Comparison of ENCODE assay signal across 22 mouse cellular contexts in genomic region chr4:25416330-25416729, GRCm38 (mm10).
DNase-seq lines count a peak whose midpoint lies in the region; ATAC-seq and TF ChIP-seq lines count a peak whose summit lies in the region.
"Had no signal": no experiment of that assay in that cellular context is flagged by ENCODE, and none has a peak within 500 bp of the region (broad histone marks: within the 10 kb centered on the region; RNA-seq: fewer than 3 reads in every experiment).

No protein-coding gene starts in this region.

- no peaks in the 10 kb centered on the region for H3K79me2 ChIP-seq in liver, adult 2 months (ENCODE audit: control insufficient read depth, insufficient read depth, low read length)

- no peak overlapping the region for H3K9ac ChIP-seq in liver, adult 2 months (ENCODE audit: low read depth, low read length)
- H3K9ac ChIP-seq in liver, embryonic 12.5 days, result no peak overlapping the region
- no peak overlapping the region for H3K9ac ChIP-seq in liver, embryonic 15.5 days
- no peak overlapping the region for H3K9ac ChIP-seq in liver, embryonic 11.5 days (ENCODE audit: low read depth, low read length)
- H3K9ac ChIP-seq in liver, embryonic 16.5 days (ENCODE audit: low read depth, low read length), result no peak overlapping the region
- H3K9ac ChIP-seq in liver, postnatal 0 days (replicated peaks), result no peak overlapping the region

- H3K4me3 ChIP-seq in liver, adult 2 months (ENCODE audit: insufficient read depth, low read depth, low read length), result no peak overlapping the region
- H3K4me3 ChIP-seq in liver, embryonic 12.5 days, result no peak overlapping the region
- no peak overlapping the region for H3K4me3 ChIP-seq in liver, embryonic 15.5 days (replicated peaks)
- no peak overlapping the region for H3K4me3 ChIP-seq in liver, embryonic 11.5 days (ENCODE audit: low read depth, low read length)
- H3K4me3 ChIP-seq in liver, embryonic 16.5 days (ENCODE audit: low read depth, low read length), result no peak overlapping the region
- H3K4me3 ChIP-seq in liver, postnatal 0 days (ENCODE audit: low read depth, low read length), result no peak overlapping the region

- H3K27ac ChIP-seq in liver, adult 2 months (replicated peaks; ENCODE audit: insufficient read depth, low read depth, low read length), result no peak overlapping the region
- no peak overlapping the region for H3K27ac ChIP-seq in liver, embryonic 12.5 days
- H3K27ac ChIP-seq in liver, embryonic 15.5 days (replicated peaks), result no peak overlapping the region
- H3K27ac ChIP-seq in liver, embryonic 11.5 days (ENCODE audit: low read depth, low read length), result no peak overlapping the region
- H3K27ac ChIP-seq in liver, embryonic 16.5 days (ENCODE audit: low read length), result no peak overlapping the region
- no peak overlapping the region for H3K27ac ChIP-seq in liver, postnatal 0 days (ENCODE audit: low read depth)

- TF ChIP-seq CTCF in liver, adult 2 months (IDR thresholded peaks at IDR 0.05; ENCODE audit: low read depth, low read length), result no peak
- TF ChIP-seq CTCF in liver, postnatal 0 days (IDR thresholded peaks at IDR 0.05; ENCODE audit: low read depth), result no peak

- WGBS in liver, adult 2 months, result 27% methylated on average over 2 of the region's 2 CpGs
- 66% methylated on average over 2 of the region's 2 CpGs for WGBS in liver, embryonic 12.5 days (ENCODE audit: insufficient replicate concordance)
- WGBS in liver, embryonic 15.5 days (ENCODE audit: insufficient replicate concordance), result 59% methylated on average over 2 of the region's 2 CpGs
- WGBS in liver, embryonic 11.5 days, result 70% methylated on average over 2 of the region's 2 CpGs
- WGBS in liver, embryonic 16.5 days (ENCODE audit: insufficient replicate concordance), result 52% methylated on average over 2 of the region's 2 CpGs
- WGBS in liver, postnatal 0 days (ENCODE audit: insufficient replicate concordance), result 56% methylated on average over 2 of the region's 2 CpGs

- DNase-seq in liver, adult 2 months (ENCODE audit: extremely low read depth, low read depth, low spot score), result peak; percentile 87
- DNase-seq in liver, embryonic 11.5 days (ENCODE audit: low spot score), result no peak
- no peak for DNase-seq in liver
- DNase-seq in liver, postnatal 0 days, result no peak
- no peak for DNase-seq in spleen, postnatal 10 days (ENCODE audit: low spot score in 2 of 2)
- DNase-seq: adrenal gland, adult 2 months; adrenal gland, adult 8-10 months; adrenal gland, postnatal 10 days; adrenal gland, postnatal 14 days; adrenal gland, postnatal 25 days; adrenal gland, postnatal 36 days; B cell, adult 2 months; cerebellum, adult 11 months; cerebellum, adult 11-12 months had no signal

- no peaks in the 10 kb centered on the region for H3K27me3 ChIP-seq in liver, adult 2 months (ENCODE audit: control insufficient read depth, insufficient read depth, low read length)
- no peaks in the 10 kb centered on the region for H3K27me3 ChIP-seq in liver, embryonic 12.5 days (replicated peaks)
- H3K27me3 ChIP-seq in liver, embryonic 15.5 days, result no peaks in the 10 kb centered on the region
- H3K27me3 ChIP-seq in liver, embryonic 11.5 days (replicated peaks; ENCODE audit: control insufficient read depth, insufficient read depth, low read length), result no peaks in the 10 kb centered on the region
- no peaks in the 10 kb centered on the region for H3K27me3 ChIP-seq in liver, embryonic 16.5 days (ENCODE audit: control insufficient read depth, insufficient read depth, low read depth, low read length)
- H3K27me3 ChIP-seq in liver, postnatal 0 days (ENCODE audit: insufficient read depth, low read length), result no peaks in the 10 kb centered on the region
- H3K27me3 ChIP-seq: CH12.LX, Patski had no signal

- H3K36me3 ChIP-seq in liver, adult 2 months (ENCODE audit: control insufficient read depth, insufficient read depth, low read length), result no peaks in the 10 kb centered on the region
- no peaks in the 10 kb centered on the region for H3K36me3 ChIP-seq in liver, embryonic 12.5 days
- no peaks in the 10 kb centered on the region for H3K36me3 ChIP-seq in liver, embryonic 15.5 days (replicated peaks)
- no peaks in the 10 kb centered on the region for H3K36me3 ChIP-seq in liver, embryonic 11.5 days (ENCODE audit: control insufficient read depth, insufficient read depth, low read length)
- no peaks in the 10 kb centered on the region for H3K36me3 ChIP-seq in liver, embryonic 16.5 days (ENCODE audit: control insufficient read depth, insufficient read depth)
- H3K36me3 ChIP-seq in liver, postnatal 0 days (replicated peaks; ENCODE audit: insufficient read depth, low read length), result no peaks in the 10 kb centered on the region
- H3K36me3 ChIP-seq: G1E had no signal

- no peak for ATAC-seq in liver, embryonic 12.5 days
- 0 out of 2 replicates have a peak, but pooled peaks have one; percentile 44 for ATAC-seq in liver, embryonic 15.5 days (ENCODE audit: insufficient read depth)
- no peak for ATAC-seq in liver, embryonic 11.5 days (replicated peaks; ENCODE audit: low FRiP score)
- ATAC-seq in liver, embryonic 16.5 days (ENCODE audit: low read depth), result peak; percentile 77
- ATAC-seq in liver, postnatal 0 days, result peak; percentile 73
- ATAC-seq: activated CD4-positive, CD25-positive, alpha-beta regulatory T cell, adult 4 months; CD4-positive, CD25-positive, alpha-beta regulatory T cell, adult 4 months; Patski had no signal

- no peaks in the 10 kb centered on the region for H3K9me3 ChIP-seq in liver, embryonic 12.5 days (replicated peaks)
- no peaks in the 10 kb centered on the region for H3K9me3 ChIP-seq in liver, embryonic 15.5 days (replicated peaks)
- H3K9me3 ChIP-seq in liver, embryonic 11.5 days (ENCODE audit: control insufficient read depth, low read length), result no peaks in the 10 kb centered on the region
- H3K9me3 ChIP-seq in liver, embryonic 16.5 days (replicated peaks; ENCODE audit: control insufficient read depth, low read length), result no peaks in the 10 kb centered on the region
- no peaks in the 10 kb centered on the region for H3K9me3 ChIP-seq in liver, postnatal 0 days (ENCODE audit: low read length)
- H3K9me3 ChIP-seq: G1E had no signal

- no peak for TF ChIP-seq POLR2A in liver, adult 2 months (IDR thresholded peaks at IDR 0.05; ENCODE audit: extremely low read depth, insufficient read depth, low read length)

- no peak for TF ChIP-seq EP300 in liver, postnatal 0 days (IDR thresholded peaks at IDR 0.05; ENCODE audit: low read depth)

- peaks cover 3% of the 10 kb centered on the region; the same call in 1 of the 2 replicates for H3K4me1 ChIP-seq in liver, adult 2 months (ENCODE audit: control insufficient read depth, insufficient read depth, low read length)
- H3K4me1 ChIP-seq in liver, embryonic 12.5 days, result no peaks in the 10 kb centered on the region
- no peaks in the 10 kb centered on the region for H3K4me1 ChIP-seq in liver, embryonic 15.5 days (replicated peaks)
- H3K4me1 ChIP-seq in liver, embryonic 11.5 days (replicated peaks; ENCODE audit: control insufficient read depth, insufficient read depth, low read length), result no peaks in the 10 kb centered on the region
- H3K4me1 ChIP-seq in liver, embryonic 16.5 days (ENCODE audit: control insufficient read depth, low read depth, low read length), result no peaks in the 10 kb centered on the region
- H3K4me1 ChIP-seq in liver, postnatal 0 days (ENCODE audit: insufficient read depth), result peaks cover 6% of the 10 kb centered on the region

- no peak overlapping the region for H3K4me2 ChIP-seq in liver, embryonic 12.5 days
- no peak overlapping the region for H3K4me2 ChIP-seq in liver, embryonic 15.5 days
- H3K4me2 ChIP-seq in liver, embryonic 11.5 days, result no peak overlapping the region
- no peak overlapping the region for H3K4me2 ChIP-seq in liver, embryonic 16.5 days (ENCODE audit: low read depth, low read length)
- no peak overlapping the region for H3K4me2 ChIP-seq in liver, postnatal 0 days (ENCODE audit: low read depth, low read length)

Comparison
In these comparisons a context has a peak if more than half of its experiments do, and no peak if none do; other contexts are left out.
1. ATAC-seq: peak in liver, embryonic 15.5 days (single experiment), liver, embryonic 16.5 days (single experiment) and liver, postnatal 0 days (single experiment); none in liver, embryonic 12.5 days (single experiment) and liver, embryonic 11.5 days (single experiment).